Mouse (Mus musculus): ENCODE data around the gene Mpv17l2.

DNA sequence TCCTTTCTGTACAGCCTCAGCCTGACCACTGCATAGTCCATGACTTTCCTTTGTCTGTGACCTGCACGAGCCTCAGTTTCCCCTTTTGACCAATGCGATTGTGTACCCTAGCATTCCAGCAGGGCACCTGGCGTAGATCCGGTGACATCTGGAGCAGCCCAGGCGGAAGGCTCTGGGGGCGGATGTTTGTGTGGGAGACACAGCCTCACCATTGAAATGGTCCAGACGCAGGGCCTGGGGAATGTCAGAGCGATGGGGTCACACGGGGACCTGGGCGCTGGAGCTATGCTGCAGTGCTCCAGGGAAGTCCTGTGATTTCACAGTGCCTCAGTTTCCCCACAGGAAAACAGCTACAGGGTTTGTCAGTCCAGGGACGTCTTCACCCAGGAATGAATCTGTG lies 18.6 kb downstream of the Mpv17l2 start:
- no peak for TF ChIP-seq POLR2A (IDR thresholded peaks at IDR 0.05; ENCODE audit: insufficient read length, low read depth)
- TF ChIP-seq E2F4 (IDR thresholded peaks at IDR 0.05; ENCODE audit: insufficient read depth): no peak
- no peak for TF ChIP-seq POLR2AphosphoS2 (IDR thresholded peaks at IDR 0.05; ENCODE audit: insufficient read length, low read depth)
- TF ChIP-seq SRF (IDR thresholded peaks at IDR 0.05; ENCODE audit: control insufficient read depth, insufficient read length, low read depth): no peak
- TF ChIP-seq USF1 (IDR thresholded peaks at IDR 0.05; ENCODE audit: low read depth): no peak
- no peak for TF ChIP-seq TCF12 (IDR thresholded peaks at IDR 0.05; ENCODE audit: insufficient read depth, poor library complexity, severe bottlenecking)

Data from myocyte (in vitro differentiated cells).